ENCODE assay signal across 19 mouse cellular contexts in the genomic region with DNA sequence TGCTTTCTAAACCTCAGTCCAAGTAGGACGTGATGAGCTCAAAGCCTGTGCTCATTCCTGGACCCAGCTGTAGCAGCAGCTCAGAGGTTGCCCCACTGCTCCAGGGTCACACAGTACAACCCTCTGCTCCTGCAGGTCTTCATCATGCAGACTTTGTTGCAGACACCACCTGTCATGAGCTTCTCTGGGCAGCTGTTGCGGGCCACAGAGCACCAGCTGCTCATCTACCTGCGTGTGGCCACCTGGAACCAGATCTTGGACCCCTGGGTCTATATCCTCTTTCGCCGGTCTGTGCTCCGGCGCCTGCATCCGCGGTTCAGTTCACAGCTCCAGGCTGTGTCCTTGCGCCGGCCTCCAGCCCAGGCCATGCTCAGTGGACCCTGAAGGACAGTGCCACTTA. TPM values are rescaled to one million over a fixed set of nuclear protein-coding genes. Genes with fewer than 3 reads are reported as not detected.
DNase-seq lines count a peak whose midpoint lies in the region; ATAC-seq lines count a peak whose summit lies in the region.
"Had no signal": no experiment of that assay in that cellular context is flagged by ENCODE, and none has a peak within 500 bp of the region (broad histone marks: within the 10 kb centered on the region; RNA-seq: fewer than 3 reads in every experiment).

No protein-coding gene starts in this region.

- no peaks in the 10 kb centered on the region for H3K36me3 ChIP-seq in forebrain, embryonic 10.5 days (replicated peaks)
- no peaks in the 10 kb centered on the region for H3K36me3 ChIP-seq in forebrain, embryonic 14.5 days (ENCODE audit: control insufficient read depth, insufficient read depth, low read length)
- H3K36me3 ChIP-seq in kidney, embryonic 15.5 days = no peaks in the 10 kb centered on the region
- H3K36me3 ChIP-seq in midbrain, embryonic 11.5 days (ENCODE audit: control insufficient read depth, insufficient read depth, low read length) = no peaks in the 10 kb centered on the region
- H3K36me3 ChIP-seq in midbrain, embryonic 16.5 days (ENCODE audit: control insufficient read depth, insufficient read depth, low read length) = no peaks in the 10 kb centered on the region
- H3K36me3 ChIP-seq: neural tube, embryonic 13.5 days had no signal

- DNase-seq in forebrain, embryonic 10.5 days (ENCODE audit: extremely low spot score, low spot score) = no peak
- DNase-seq in forebrain, embryonic 14.5 days (ENCODE audit: low spot score) = no peak
- no peak for DNase-seq in kidney, postnatal 36 days
- peak; percentile 84 for DNase-seq in midbrain, embryonic 11.5 days (ENCODE audit: low spot score, missing footprints)
- no peak for DNase-seq in testis, postnatal 10 days (ENCODE audit: low spot score)
- no peak for DNase-seq in cerebellum, adult 18-20 months
- DNase-seq: adrenal gland, adult 2 months; cerebellum, postnatal 25 days; forebrain, postnatal 0 days; heart, adult 18-20 months; heart, postnatal 14 days; kidney, adult 8-10 months; right cerebral cortex, postnatal 25 days; thymus, postnatal 4 days had no signal

- H3K27ac ChIP-seq in forebrain, embryonic 10.5 days = peak overlapping the region; percentile 80
- no peak overlapping the region for H3K27ac ChIP-seq in forebrain, embryonic 14.5 days (ENCODE audit: low read depth, low read length)
- H3K27ac ChIP-seq in kidney, embryonic 15.5 days = peak overlapping the region; percentile 83
- H3K27ac ChIP-seq in midbrain, embryonic 11.5 days (ENCODE audit: low read depth, low read length) = no peak overlapping the region
- no peak overlapping the region for H3K27ac ChIP-seq in midbrain, embryonic 16.5 days (ENCODE audit: low read length)
- H3K27ac ChIP-seq: neural tube, embryonic 13.5 days had no signal

- H3K4me1 ChIP-seq in forebrain, embryonic 10.5 days = peaks cover 48% of the 10 kb centered on the region
- no peaks in the 10 kb centered on the region for H3K4me1 ChIP-seq in forebrain, embryonic 14.5 days (ENCODE audit: control insufficient read depth, insufficient read depth, low read length)
- peaks cover 53% of the 10 kb centered on the region for H3K4me1 ChIP-seq in kidney, embryonic 15.5 days
- peaks cover 4% of the 10 kb centered on the region; the same call in 1 of the 2 replicates for H3K4me1 ChIP-seq in midbrain, embryonic 11.5 days (ENCODE audit: control insufficient read depth, insufficient read depth, low read length)
- H3K4me1 ChIP-seq in midbrain, embryonic 16.5 days (ENCODE audit: control insufficient read depth, insufficient read depth, low read length) = no peaks in the 10 kb centered on the region

- no peak overlapping the region for H3K9ac ChIP-seq in forebrain, embryonic 14.5 days (ENCODE audit: low read length)
- H3K9ac ChIP-seq in kidney, embryonic 15.5 days = no peak overlapping the region
- no peak overlapping the region for H3K9ac ChIP-seq in midbrain, embryonic 11.5 days (ENCODE audit: low read length)
- no peak overlapping the region for H3K9ac ChIP-seq in midbrain, embryonic 16.5 days (ENCODE audit: low read depth, low read length)
- H3K9ac ChIP-seq: forebrain, postnatal 0 days; neural tube, embryonic 13.5 days had no signal

- peaks cover 83% of the 10 kb centered on the region for H3K27me3 ChIP-seq in forebrain, embryonic 10.5 days (ENCODE audit: poor library complexity, severe bottlenecking)
- peaks cover 10% of the 10 kb centered on the region; the same call in 1 of the 2 replicates for H3K27me3 ChIP-seq in forebrain, embryonic 14.5 days (replicated peaks; ENCODE audit: control insufficient read depth, insufficient read depth, low read length)
- peaks cover 29% of the 10 kb centered on the region for H3K27me3 ChIP-seq in kidney, embryonic 15.5 days
- peaks cover 16% of the 10 kb centered on the region for H3K27me3 ChIP-seq in midbrain, embryonic 11.5 days (ENCODE audit: control insufficient read depth, insufficient read depth, low read length)
- peaks cover 18% of the 10 kb centered on the region for H3K27me3 ChIP-seq in midbrain, embryonic 16.5 days (ENCODE audit: control insufficient read depth, insufficient read depth, low read depth, low read length)

- no peaks in the 10 kb centered on the region for H3K9me3 ChIP-seq in forebrain, embryonic 10.5 days
- no peaks in the 10 kb centered on the region for H3K9me3 ChIP-seq in forebrain, embryonic 14.5 days (replicated peaks; ENCODE audit: control insufficient read depth, low read length)
- no peaks in the 10 kb centered on the region for H3K9me3 ChIP-seq in kidney, embryonic 15.5 days (replicated peaks)
- H3K9me3 ChIP-seq in midbrain, embryonic 11.5 days (ENCODE audit: control insufficient read depth, low read length) = no peaks in the 10 kb centered on the region
- H3K9me3 ChIP-seq in midbrain, embryonic 16.5 days (replicated peaks; ENCODE audit: control insufficient read depth, low read length, poor library complexity, severe bottlenecking) = no peaks in the 10 kb centered on the region
- H3K9me3 ChIP-seq: neural tube, embryonic 13.5 days had no signal

- no peak overlapping the region for H3K4me3 ChIP-seq in forebrain, embryonic 10.5 days
- no peak overlapping the region for H3K4me3 ChIP-seq in forebrain, embryonic 14.5 days (ENCODE audit: low read depth, low read length)
- no peak overlapping the region for H3K4me3 ChIP-seq in kidney, embryonic 15.5 days (replicated peaks)
- no peak overlapping the region for H3K4me3 ChIP-seq in midbrain, embryonic 11.5 days (ENCODE audit: low read depth, low read length)
- no peak overlapping the region for H3K4me3 ChIP-seq in midbrain, embryonic 16.5 days (ENCODE audit: low read depth, low read length)
- H3K4me3 ChIP-seq: neural tube, embryonic 13.5 days had no signal

- no peak for ATAC-seq in forebrain, embryonic 14.5 days
- no peak for ATAC-seq in kidney, embryonic 15.5 days (replicated peaks; ENCODE audit: low FRiP score)
- no peak for ATAC-seq in midbrain, embryonic 11.5 days (ENCODE audit: low FRiP score)
- ATAC-seq in midbrain, embryonic 16.5 days = no peak
- ATAC-seq: forebrain, postnatal 0 days; hindbrain, embryonic 16.5 days had no signal

- H3K4me2 ChIP-seq in forebrain, embryonic 14.5 days (ENCODE audit: low read length) = no peak overlapping the region
- 0 out of 2 replicates have a peak overlapping the region, but pooled peaks have one; percentile 30 for H3K4me2 ChIP-seq in kidney, embryonic 15.5 days
- no peak overlapping the region for H3K4me2 ChIP-seq in midbrain, embryonic 11.5 days
- H3K4me2 ChIP-seq in midbrain, embryonic 16.5 days (ENCODE audit: low read length) = no peak overlapping the region
- H3K4me2 ChIP-seq: neural tube, embryonic 13.5 days had no signal

- WGBS in forebrain, embryonic 10.5 days = 66% methylated on average over 11 of the region's 11 CpGs
- 68% methylated on average over 11 of the region's 11 CpGs for WGBS in forebrain, embryonic 14.5 days
- 50% methylated on average over 11 of the region's 11 CpGs for WGBS in kidney, embryonic 15.5 days
- 44% methylated on average over 11 of the region's 11 CpGs for WGBS in midbrain, embryonic 11.5 days
- 59% methylated on average over 11 of the region's 11 CpGs for WGBS in midbrain, embryonic 16.5 days

RNA-seq across cellular contexts. Expression of gene Tbxa2r, which starts 5.8 kb away (rescaled TPM):
- polyA plus RNA-seq in forebrain, embryonic 10.5 days (2016; fragmentation: Nextera tagmentation; extraction: Ambion mirVana) = 2.4 and 3.0 TPM in 2 replicates
- 2.9 and 4.1 TPM in 2 replicates for polyA plus RNA-seq in forebrain, embryonic 14.5 days (2014; fragmentation: Nextera tagmentation; extraction: Ambion mirVana)
- polyA plus RNA-seq in kidney, embryonic 15.5 days (2015; fragmentation: Nextera tagmentation; extraction: Ambion mirVana) = 14.4 and 18.3 TPM in 2 replicates
- polyA plus RNA-seq in midbrain, embryonic 11.5 days (2014; fragmentation: Nextera tagmentation; extraction: Ambion mirVana) = 2.4 and 2.6 TPM in 2 replicates
- 4.8 and 5.2 TPM in 2 replicates for polyA plus RNA-seq in midbrain, embryonic 16.5 days (2015; fragmentation: Nextera tagmentation; extraction: Ambion mirVana)

RNA-seq across cellular contexts. Expression of gene Gipc3, which starts 8.7 kb away (rescaled TPM):
- polyA plus RNA-seq in forebrain, embryonic 10.5 days (2016; fragmentation: Nextera tagmentation; extraction: Ambion mirVana) = not detected in 2 replicates
- not detected in 2 replicates for polyA plus RNA-seq in forebrain, embryonic 14.5 days (2014; fragmentation: Nextera tagmentation; extraction: Ambion mirVana)
- 0.08 TPM in 1 of 2 replicates, not detected in the other for polyA plus RNA-seq in kidney, embryonic 15.5 days (2015; fragmentation: Nextera tagmentation; extraction: Ambion mirVana)
- 0.04 TPM in 1 of 2 replicates, not detected in the other for polyA plus RNA-seq in midbrain, embryonic 11.5 days (2014; fragmentation: Nextera tagmentation; extraction: Ambion mirVana)
- not detected in 2 replicates for polyA plus RNA-seq in midbrain, embryonic 16.5 days (2015; fragmentation: Nextera tagmentation; extraction: Ambion mirVana)
- polyA plus RNA-seq: forebrain, postnatal 0 days; hindbrain, embryonic 16.5 days; liver, embryonic 16.5 days; neural tube, embryonic 13.5 days had no signal

RNA-seq across cellular contexts. Expression of gene Cactin, which starts 13.4 kb away (rescaled TPM):
- polyA plus RNA-seq in forebrain, embryonic 10.5 days (2016; fragmentation: Nextera tagmentation; extraction: Ambion mirVana) = 56.0 and 56.7 TPM in 2 replicates
- polyA plus RNA-seq in forebrain, embryonic 14.5 days (2014; fragmentation: Nextera tagmentation; extraction: Ambion mirVana) = 16.8 and 22.2 TPM in 2 replicates
- polyA plus RNA-seq in kidney, embryonic 15.5 days (2015; fragmentation: Nextera tagmentation; extraction: Ambion mirVana) = 38.8 and 44.2 TPM in 2 replicates
- 31.9 and 36.8 TPM in 2 replicates for polyA plus RNA-seq in midbrain, embryonic 11.5 days (2014; fragmentation: Nextera tagmentation; extraction: Ambion mirVana)
- 27.6 and 28.3 TPM in 2 replicates for polyA plus RNA-seq in midbrain, embryonic 16.5 days (2015; fragmentation: Nextera tagmentation; extraction: Ambion mirVana)

RNA-seq across cellular contexts. Expression of gene Hmg20b, which starts 16.0 kb away (rescaled TPM):
- polyA plus RNA-seq in forebrain, embryonic 10.5 days (2016; fragmentation: Nextera tagmentation; extraction: Ambion mirVana) = 101 and 108 TPM in 2 replicates
- polyA plus RNA-seq in forebrain, embryonic 14.5 days (2014; fragmentation: Nextera tagmentation; extraction: Ambion mirVana) = 42.5 and 44.4 TPM in 2 replicates
- 87.0 and 94.6 TPM in 2 replicates for polyA plus RNA-seq in kidney, embryonic 15.5 days (2015; fragmentation: Nextera tagmentation; extraction: Ambion mirVana)
- polyA plus RNA-seq in midbrain, embryonic 11.5 days (2014; fragmentation: Nextera tagmentation; extraction: Ambion mirVana) = 89.1 and 97.7 TPM in 2 replicates
- polyA plus RNA-seq in midbrain, embryonic 16.5 days (2015; fragmentation: Nextera tagmentation; extraction: Ambion mirVana) = 24.9 and 25.0 TPM in 2 replicates

RNA-seq across cellular contexts. Expression of gene Mfsd12, which starts 23.0 kb away (rescaled TPM):
- polyA plus RNA-seq in forebrain, embryonic 10.5 days (2016; fragmentation: Nextera tagmentation; extraction: Ambion mirVana) = 6.7 and 7.5 TPM in 2 replicates
- 4.1 and 4.9 TPM in 2 replicates for polyA plus RNA-seq in forebrain, embryonic 14.5 days (2014; fragmentation: Nextera tagmentation; extraction: Ambion mirVana)
- 10.3 and 11.5 TPM in 2 replicates for polyA plus RNA-seq in kidney, embryonic 15.5 days (2015; fragmentation: Nextera tagmentation; extraction: Ambion mirVana)
- polyA plus RNA-seq in midbrain, embryonic 11.5 days (2014; fragmentation: Nextera tagmentation; extraction: Ambion mirVana) = 2.8 and 4.4 TPM in 2 replicates
- 17.2 and 18.1 TPM in 2 replicates for polyA plus RNA-seq in midbrain, embryonic 16.5 days (2015; fragmentation: Nextera tagmentation; extraction: Ambion mirVana)

Comparison
In these comparisons a context has a peak if more than half of its experiments do, and no peak if none do; other contexts are left out.
1. H3K27ac ChIP-seq: peak in forebrain, embryonic 10.5 days (single experiment) and kidney, embryonic 15.5 days (single experiment); none in forebrain, embryonic 14.5 days (single experiment), midbrain, embryonic 11.5 days (single experiment) and midbrain, embryonic 16.5 days (single experiment).